Mouse (Mus musculus) spleen, postnatal 14 days (tissue): Measurements from ENCODE around the gene Raet1d.
A peak's percentile ranks its signal among the peaks of the same experiment; 100 is the strongest.
"Not testable (repeated sequence)": the region's sequence is repeated elsewhere in the genome, so short reads cannot be mapped to it uniquely, and the experiment has no call there.

ENCODE experiments used
- DNase-seq, 2 experiments: peaks; one replicate each; pipeline ENCODE4 v3.0.0; 2021 to 2022; ENCODE audit warnings: low spot score in 2 of 2

The Raet1d gene

DNA sequence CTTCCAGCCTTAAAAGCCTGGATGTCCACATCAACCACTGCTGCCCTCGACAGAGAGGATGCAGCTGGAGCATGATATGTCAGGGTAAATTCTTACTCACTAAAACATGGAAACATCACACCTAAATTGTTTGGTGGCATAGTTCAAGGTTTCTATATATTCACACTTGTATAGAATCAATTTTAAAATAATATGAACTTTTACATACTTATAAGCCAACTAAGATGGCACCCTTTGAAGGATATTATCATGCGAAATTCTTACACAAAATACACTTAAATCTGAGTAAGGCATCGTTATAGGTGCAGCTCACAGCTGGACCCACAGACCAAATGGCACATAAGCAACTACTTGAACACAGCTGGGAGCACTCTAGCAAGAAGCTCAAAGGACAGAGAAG, at the start of gene Raet1d:
Gene Raet1d, plus strand, starts transcription at position 301 of the 400 bp plus-strand sequence.
- not testable (repeated sequence) for DNase-seq

- DNase-seq: no peak
Measured at GRCm38 (mm10) chr10:22322858-22323257, 37.5 kb upstream of the Raet1d start.

DNA sequence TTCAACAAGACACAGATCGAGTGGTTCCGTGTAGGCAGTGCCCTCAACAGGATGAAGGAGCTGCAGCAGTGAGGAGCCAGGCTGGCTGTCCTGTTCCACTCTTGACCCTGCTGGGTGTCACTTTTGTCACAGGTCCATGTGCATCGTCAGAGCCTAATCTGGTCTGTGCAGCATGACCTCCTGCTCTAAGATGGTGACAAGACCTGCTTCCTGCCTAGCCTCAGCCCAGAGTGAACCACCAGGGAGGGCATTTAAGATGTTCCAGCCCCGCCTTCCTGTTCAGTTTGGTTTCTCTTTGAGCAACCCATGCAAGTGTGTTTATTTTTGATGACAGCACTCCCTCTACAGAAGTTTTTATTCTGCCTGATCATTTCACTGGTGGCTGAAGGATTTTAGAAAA, 14.6 kb upstream of the Raet1d start:
- not testable (repeated sequence) for DNase-seq

DNA sequence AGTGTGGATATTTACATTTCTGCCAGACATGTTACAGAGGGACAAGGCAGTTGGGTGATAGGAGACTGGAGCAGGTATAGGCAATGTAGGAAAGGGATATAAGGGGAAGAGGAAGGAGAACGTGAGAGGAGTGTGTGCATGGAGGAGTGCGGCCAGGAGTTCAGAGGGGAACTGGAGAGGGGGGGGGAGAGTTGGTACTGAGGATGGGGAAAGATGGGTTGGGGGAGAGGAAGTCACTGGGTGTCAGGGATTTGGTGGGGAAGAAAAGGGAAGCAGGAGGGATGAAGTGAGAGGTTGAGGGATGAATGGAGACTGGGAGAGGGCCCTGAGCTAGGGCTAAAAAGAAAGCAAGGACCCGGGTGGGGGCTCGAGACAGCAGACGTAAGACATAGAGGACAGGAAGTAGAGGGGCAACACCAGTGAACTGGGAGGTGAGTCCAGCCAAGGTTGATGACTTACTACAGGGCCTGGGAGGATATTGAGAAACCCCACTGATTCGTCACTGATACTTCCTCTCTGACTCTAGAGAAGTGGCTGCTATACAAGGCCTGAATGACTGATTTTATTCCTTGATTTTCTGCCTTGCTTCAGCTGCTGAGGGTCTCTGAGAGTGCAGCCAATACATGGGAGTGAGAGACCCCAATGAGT, 6.7 kb upstream of the Raet1d start:
- DNase-seq: not testable (repeated sequence)

DNA sequence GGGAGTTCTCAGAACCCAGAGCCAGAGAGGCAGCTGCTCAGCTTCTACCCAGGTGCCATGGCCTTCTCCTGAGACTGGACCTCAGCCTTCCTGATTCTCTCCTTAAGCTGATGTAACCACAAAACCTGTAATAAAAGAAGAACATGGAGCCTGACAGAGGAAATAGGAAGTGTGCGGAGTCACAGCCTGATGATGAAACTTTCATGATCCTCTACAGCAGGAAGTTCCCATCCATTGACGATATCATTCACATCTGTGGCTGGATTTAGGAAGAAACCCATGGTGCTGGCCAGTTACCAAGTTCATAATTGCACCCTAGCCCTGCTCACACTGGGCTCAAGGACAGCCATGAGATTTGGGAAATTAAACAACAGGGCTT, 6.2 kb upstream of the Raet1d start:
- not testable (repeated sequence) for DNase-seq

DNA sequence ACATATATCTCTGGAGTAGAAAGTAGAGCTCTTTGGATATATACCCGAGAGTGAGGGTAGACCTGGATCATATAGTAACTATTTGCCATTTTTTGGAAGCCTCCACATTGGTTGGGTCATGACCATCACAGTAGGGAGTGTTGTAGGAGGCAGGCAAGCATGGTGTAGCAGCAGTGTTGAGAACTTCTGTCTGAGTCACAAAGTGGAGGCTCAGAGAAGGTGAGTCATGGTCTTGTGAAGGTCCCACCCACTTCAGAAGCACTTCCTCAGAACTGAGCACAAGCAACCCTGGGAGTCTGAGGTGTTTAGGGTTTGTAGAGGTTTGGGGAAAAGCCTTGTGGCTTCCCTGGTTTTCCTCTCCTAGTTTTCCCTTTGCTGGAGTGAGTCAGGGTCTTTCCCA, 3.0 kb upstream of the Raet1d start:
- not testable (repeated sequence) for DNase-seq

DNA sequence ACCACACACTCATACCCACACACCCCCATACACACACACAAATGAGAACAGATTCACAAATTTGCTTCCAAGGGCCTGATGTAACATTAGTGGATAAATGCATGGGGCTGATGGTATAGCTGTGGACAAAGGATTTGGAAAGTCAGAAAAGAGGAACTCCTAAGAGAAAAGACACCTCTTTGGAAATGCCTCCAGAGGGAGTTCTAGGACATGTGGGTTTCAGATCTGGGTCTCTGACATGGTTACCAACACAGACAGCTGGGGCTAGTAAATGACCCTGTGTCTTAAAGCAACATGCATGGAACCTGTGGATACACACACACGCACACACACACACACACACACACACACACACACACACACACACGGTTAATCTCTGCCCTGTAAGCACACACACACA, 605 bp downstream of the Raet1d start:
- not testable (repeated sequence) for DNase-seq

- not testable (repeated sequence) for DNase-seq
Measured at GRCm38 (mm10) chr10:22361415-22362352, 1.3 kb downstream of the Raet1d start.

DNA sequence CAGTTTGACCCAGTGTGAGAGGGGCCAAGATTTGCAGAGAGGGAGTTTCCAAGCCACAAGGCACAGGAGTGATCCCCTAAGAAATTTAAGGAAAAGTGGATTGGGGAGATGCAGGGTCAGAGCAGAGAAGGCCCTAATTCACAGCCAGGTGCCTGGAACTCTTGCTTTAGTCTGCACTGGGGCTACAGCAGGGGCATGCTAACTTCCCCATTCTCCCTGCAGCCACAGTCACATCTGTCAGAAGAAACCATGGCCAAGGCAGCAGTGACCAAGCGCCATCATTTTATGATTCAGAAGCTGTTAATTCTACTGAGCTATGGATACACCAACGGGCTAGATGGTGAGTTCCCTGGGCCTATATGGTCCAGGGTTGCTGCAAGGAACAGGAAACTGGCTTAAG, 2.1 kb downstream of the Raet1d start:
- not testable (repeated sequence) for DNase-seq

DNA sequence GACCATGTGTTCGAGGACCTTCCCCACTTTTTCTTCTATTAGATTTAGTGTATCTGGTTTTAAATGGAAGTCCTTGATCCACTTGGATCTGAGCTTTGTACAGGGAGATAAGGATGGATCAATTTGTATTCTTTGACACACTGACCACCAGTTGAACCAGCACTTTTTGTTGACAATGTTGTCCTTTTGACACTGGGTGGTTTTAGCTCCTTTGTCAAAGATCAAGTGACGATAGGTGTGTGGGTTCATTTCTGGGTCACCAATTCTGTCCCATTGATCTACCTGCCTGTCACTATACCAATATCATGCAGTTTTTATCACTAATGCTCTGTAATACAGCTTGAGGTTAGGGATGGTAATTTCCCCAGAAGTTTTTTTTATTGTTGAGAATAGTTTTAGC, 4.6 kb downstream of the Raet1d start:
- DNase-seq: not testable (repeated sequence)

DNA sequence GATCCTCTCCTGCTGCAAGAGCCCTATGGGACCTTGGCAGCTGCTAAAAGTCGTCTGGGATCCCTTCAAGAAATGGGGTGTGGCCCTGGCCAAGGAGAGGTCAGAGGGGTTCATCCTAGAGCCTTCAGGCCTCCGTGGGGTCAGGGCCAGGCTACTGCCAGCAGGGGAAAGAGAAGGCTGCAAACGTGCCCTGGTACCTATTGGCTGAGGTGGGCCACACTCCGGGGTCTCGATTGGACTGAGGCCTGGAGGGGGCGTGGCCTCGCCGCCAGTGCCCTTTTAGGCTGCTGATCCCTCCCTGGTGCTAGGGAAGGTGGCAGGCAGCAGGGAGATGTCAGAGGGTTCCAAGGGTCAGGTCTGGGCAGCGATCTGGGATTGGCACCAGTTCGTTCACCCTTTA, 20.9 kb downstream of the Raet1d start:
- not testable (repeated sequence) for DNase-seq

- DNase-seq: not testable (repeated sequence)
Measured at GRCm38 (mm10) chr10:22390146-22390545, 29.8 kb downstream of the Raet1d start.

DNA sequence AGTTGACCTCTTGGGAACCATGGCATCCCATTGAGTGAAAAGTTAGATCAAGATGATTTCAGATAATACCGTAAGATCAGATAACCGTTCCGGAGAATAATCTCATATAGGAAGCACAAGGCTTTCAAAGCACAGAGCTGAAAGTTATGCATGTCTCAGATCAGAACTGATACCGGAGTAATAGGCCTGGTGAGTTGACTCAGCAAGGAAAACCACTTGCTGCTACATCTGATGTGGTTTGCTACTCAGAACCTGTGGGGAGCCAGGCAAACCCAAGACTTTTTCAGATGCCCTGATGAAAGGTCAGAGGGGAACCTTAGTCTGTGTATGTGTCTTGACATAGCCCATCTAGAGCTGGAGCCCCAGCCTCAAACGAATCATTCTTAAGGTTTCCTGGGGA, 31.3 kb downstream of the Raet1d start:
- not testable (repeated sequence) for DNase-seq

DNA sequence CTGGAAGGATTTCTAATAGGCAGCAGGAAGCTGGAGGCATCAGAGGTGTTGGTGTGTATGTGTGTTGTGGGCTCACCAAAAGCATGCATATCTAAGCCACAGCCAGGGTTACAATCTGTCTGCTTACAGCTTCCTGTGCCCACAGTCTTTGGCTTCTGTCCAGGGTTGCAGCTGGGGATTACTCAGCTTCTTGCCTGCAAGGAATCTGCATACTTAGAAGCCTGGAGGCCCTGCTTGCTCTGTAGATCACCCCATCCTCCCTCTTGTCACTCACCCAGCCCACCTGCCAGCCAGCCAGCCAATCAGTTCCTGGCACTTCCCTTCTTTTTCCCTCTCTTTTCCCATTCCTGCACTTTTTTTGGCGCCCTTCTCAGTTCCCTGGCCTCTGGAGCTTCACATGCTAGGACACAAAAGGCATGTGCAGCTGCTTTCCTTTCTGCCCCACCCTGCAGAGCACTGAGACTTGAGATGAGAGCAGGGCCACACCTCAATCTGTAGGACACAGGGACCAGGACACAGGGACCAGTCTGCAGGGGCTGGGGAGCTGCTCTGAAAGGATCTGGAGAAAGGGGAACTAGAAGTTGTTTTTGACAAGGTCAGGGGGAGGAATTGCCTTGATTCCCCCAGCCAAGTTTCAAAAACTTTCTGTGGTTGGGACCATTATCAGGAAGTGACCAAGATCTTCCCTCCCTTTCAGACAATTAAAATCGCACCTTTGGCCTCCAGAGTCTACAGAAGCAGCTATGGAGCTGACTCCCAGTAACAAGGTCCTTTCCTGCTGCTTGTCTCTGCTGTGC, 32.9 kb downstream of the Raet1d start:
- DNase-seq: not testable (repeated sequence)

DNA sequence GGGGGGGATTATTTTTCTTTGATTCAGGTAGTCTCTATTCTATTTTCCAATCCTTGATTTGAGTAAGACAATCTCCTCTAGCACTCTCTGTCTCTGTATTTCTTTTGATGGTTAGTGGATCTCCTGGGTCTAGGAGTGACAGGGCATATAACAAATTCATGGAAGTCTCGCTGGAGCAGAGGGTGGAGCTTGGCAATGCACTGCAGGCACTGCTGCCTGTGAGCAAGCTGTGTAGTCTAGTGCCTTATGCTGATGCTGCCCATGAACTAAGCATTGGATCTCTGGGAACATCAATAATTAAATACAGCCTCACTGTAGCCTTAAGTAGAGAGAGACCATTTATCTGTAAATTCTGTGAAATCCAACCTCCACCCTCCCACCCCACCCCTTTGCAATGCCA, 36.3 kb downstream of the Raet1d start:
- DNase-seq: not testable (repeated sequence)

GRCm38 (mm10) chr10:22402225-22402917, 42.0 kb downstream of the Raet1d start:
- peak; percentile 7 to 24 for DNase-seq

DNA sequence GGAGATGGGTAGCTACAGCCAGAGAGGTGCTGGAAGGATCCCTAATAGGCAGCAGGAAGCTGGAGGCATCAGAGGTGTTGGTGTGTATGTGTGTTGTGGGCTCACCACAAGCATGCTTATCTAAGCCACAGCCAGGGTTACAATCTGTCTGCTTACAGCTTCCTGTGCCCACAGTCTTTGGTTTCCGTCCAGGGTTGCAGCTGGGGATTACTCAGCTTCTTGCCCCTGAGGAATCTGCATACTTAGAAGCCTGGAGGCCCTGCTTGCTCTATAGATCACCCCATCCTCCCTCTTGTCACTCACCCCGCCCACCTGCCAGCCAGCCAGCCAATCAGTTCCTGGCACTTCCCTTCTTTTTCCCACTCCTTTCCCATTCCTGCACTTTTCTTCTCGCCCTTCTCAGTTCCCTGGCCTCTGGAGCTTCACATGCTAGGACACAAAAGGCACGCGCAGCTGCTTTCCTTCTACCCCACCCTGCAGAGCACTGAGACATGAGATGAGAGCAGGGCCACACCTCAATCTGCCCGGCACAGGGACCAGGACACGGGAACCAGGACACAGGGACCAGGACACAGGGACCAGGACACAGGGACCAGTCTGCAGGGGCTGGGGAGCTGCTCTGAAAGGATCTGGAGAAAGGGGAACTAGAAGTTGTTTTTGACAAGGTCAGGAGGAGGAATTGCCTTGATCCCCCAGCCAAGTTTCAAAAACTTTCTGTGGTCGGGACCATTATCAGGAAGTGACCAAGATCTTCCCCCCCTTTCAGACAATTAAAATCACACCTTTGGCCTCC, 53.5 kb downstream of the Raet1d start:
- not testable (repeated sequence) for DNase-seq
